Comparison of ENCODE assay signal across 48 mouse cellular contexts in genomic region chr9:59914761-59915160, GRCm38 (mm10). TPM values are rescaled to one million over a fixed set of nuclear protein-coding genes. Genes with fewer than 3 reads are reported as not detected.
"Had no signal": no experiment of that assay in that cellular context is flagged by ENCODE, and none has a peak within 500 bp of the region (broad histone marks: within the 10 kb centered on the region; RNA-seq: fewer than 3 reads in every experiment).

No protein-coding gene starts in this region.

- H3K36me3 ChIP-seq: intestine, embryonic 15.5 days had no signal

- H3K4me3 ChIP-seq: heart, embryonic 10.5 days; heart, embryonic 12.5 days; heart, embryonic 13.5 days; heart, embryonic 15.5 days; hindbrain, embryonic 10.5 days; hindbrain, embryonic 12.5 days; hindbrain, embryonic 13.5 days; hindbrain, embryonic 15.5 days; intestine, embryonic 15.5 days; kidney, embryonic 15.5 days; layer of hippocampus, adult 2 months had no signal

- H3K27me3 ChIP-seq: heart, embryonic 12.5 days; heart, embryonic 13.5 days; heart, embryonic 15.5 days; hindbrain, embryonic 12.5 days; hindbrain, embryonic 13.5 days; hindbrain, embryonic 15.5 days; intestine, embryonic 15.5 days; kidney, embryonic 15.5 days had no signal

- H3K4me1 ChIP-seq: heart, embryonic 10.5 days; heart, embryonic 12.5 days; heart, embryonic 13.5 days; heart, embryonic 15.5 days; hindbrain, embryonic 10.5 days; hindbrain, embryonic 12.5 days; hindbrain, embryonic 13.5 days; hindbrain, embryonic 15.5 days; intestine, embryonic 15.5 days; kidney, embryonic 15.5 days had no signal

- H3K27ac ChIP-seq: heart, embryonic 10.5 days; heart, embryonic 13.5 days; heart, embryonic 15.5 days; hindbrain, embryonic 10.5 days; hindbrain, embryonic 12.5 days; hindbrain, embryonic 13.5 days; hindbrain, embryonic 14.5 days; hindbrain, embryonic 15.5 days; hindbrain, postnatal 0 days; intestine, embryonic 15.5 days; kidney, embryonic 15.5 days; kidney, postnatal 0 days; layer of hippocampus, adult 2 months had no signal

- DNase-seq: heart, postnatal 10 days; heart, postnatal 14 days; heart, postnatal 36 days; heart, postnatal 4 days; kidney, adult 11 months; kidney, adult 18-20 months; kidney, adult 2 months; kidney, adult 8-10 months; kidney, adult 9 months; kidney, postnatal 10 days; kidney, postnatal 14 days; kidney, postnatal 25 days; kidney, postnatal 36 days; kidney, postnatal 4 days; layer of hippocampus, adult 9-11 months; layer of hippocampus, postnatal 36 days had no signal

- H3K9me3 ChIP-seq: heart, embryonic 10.5 days; heart, embryonic 12.5 days; heart, embryonic 13.5 days; heart, embryonic 15.5 days; hindbrain, embryonic 10.5 days; hindbrain, embryonic 12.5 days; hindbrain, embryonic 13.5 days; hindbrain, embryonic 15.5 days; intestine, embryonic 15.5 days; kidney, embryonic 15.5 days had no signal

- H3K4me2 ChIP-seq: heart, embryonic 11.5 days; heart, embryonic 12.5 days; heart, embryonic 13.5 days; heart, embryonic 15.5 days; hindbrain, embryonic 12.5 days; hindbrain, embryonic 13.5 days; hindbrain, embryonic 14.5 days; hindbrain, embryonic 15.5 days; intestine, embryonic 15.5 days; kidney, embryonic 15.5 days had no signal

- ATAC-seq: hindbrain, embryonic 16.5 days; hindbrain, postnatal 0 days; inflammation-experienced regulatory T-cells, adult 6 months; intestine, embryonic 15.5 days; intestine, embryonic 16.5 days; intestine, postnatal 0 days had no signal

- H3K9ac ChIP-seq: heart, embryonic 12.5 days; heart, embryonic 13.5 days; heart, embryonic 15.5 days; hindbrain, embryonic 12.5 days; hindbrain, embryonic 13.5 days; hindbrain, embryonic 14.5 days; hindbrain, embryonic 15.5 days; intestine, embryonic 15.5 days; kidney, embryonic 15.5 days had no signal

RNA-seq across cellular contexts. Expression of gene Nr2e3, which starts 45.7 kb away (rescaled TPM):
- total RNA-seq: heart, postnatal 10 days; heart, postnatal 14 days; heart, postnatal 25 days; heart, postnatal 36 days; heart, postnatal 4 days; hematopoietic stem cell, adult 5-6 weeks; hindbrain, postnatal 0 days; layer of hippocampus, adult 18-20 months; layer of hippocampus, adult 2 months; layer of hippocampus, adult 8-10 months; layer of hippocampus, postnatal 10 days; layer of hippocampus, postnatal 14 days; layer of hippocampus, postnatal 25 days; layer of hippocampus, postnatal 36 days had no signal
- polyA plus RNA-seq: heart, embryonic 11.5 days; heart, embryonic 13.5 days; heart, embryonic 14.5 days; heart, embryonic 15.5 days; heart, embryonic 16.5 days; heart, postnatal 0 days; hindbrain, embryonic 10.5 days; hindbrain, embryonic 11.5 days; hindbrain, embryonic 13.5 days; hindbrain, embryonic 14.5 days; hindbrain, embryonic 15.5 days; hindbrain, embryonic 16.5 days; hindbrain, postnatal 0 days; inflammation-experienced regulatory T-cells, adult 6 months; kidney, embryonic 14.5 days; kidney, embryonic 15.5 days; kidney, embryonic 16.5 days; kidney, postnatal 0 days had no signal
